Mouse (Mus musculus) right cerebral cortex, postnatal 10 days (tissue): ENCODE data around the gene Rbm6.

Experiments
- DNase-seq, 2 experiments: peaks; one replicate each; pipeline ENCODE4 v3.0.0; 2021; ENCODE audit warnings: low spot score in 2 of 2

The Rbm6 gene

DNA sequence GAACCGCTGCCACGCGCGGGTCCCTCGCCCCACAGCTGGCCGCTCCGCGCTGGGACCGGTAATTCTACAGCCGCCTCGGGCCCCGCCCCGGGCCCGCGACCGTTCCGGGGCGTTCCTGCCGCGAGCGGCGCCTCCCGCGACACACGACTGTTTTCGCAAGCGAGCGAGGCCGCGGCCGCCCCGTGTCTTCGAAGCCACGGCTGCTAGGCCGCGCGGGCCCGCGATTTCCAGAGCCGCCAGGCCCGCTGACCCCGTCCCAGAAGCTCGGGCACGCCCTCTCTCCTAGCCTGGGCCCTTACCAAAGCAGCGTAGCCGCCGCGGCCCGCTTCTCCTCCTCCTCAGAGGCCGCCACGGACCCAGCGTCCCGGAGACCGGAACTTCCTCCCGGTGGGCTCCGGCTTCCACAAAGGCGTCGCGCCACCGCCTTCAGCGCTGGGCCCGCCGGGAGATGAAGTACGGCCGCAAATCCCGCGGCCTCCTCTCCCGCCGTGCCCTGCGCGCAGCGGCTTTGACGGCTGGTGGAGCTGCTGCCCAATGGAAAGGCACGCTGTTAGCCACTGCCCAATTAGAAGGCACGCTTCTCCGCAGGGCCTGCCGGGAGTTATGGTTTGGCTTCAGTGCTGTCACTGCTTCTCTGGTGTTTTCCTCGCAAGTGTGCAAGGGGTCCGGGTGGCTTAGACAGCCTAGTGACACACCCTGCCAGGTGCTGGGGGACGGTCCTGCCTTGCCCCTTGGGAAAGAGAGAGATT lies 513 bp downstream of the Rbm6 start:
- DNase-seq = peak; percentile 97 to 98

DNA sequence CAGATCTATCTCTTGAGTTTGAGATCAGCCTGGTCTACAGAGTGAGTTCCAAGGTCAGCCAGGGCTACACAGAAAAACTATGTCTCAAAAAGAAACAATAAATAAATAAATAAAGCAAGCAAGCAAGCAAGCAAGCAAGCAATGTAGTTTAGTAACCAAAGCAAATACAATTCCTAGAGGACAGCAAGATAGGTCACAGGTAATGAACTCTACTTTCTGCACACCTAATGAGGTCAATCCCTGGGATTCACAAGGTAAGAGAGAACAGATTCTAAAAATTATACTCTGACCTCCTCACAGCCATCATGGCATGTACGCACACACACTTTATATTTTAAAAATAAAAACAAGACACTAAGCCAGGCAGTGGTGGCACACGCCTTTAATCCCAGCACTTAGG lies 7.0 kb downstream of the Rbm6 start:
- DNase-seq = no peak

DNA sequence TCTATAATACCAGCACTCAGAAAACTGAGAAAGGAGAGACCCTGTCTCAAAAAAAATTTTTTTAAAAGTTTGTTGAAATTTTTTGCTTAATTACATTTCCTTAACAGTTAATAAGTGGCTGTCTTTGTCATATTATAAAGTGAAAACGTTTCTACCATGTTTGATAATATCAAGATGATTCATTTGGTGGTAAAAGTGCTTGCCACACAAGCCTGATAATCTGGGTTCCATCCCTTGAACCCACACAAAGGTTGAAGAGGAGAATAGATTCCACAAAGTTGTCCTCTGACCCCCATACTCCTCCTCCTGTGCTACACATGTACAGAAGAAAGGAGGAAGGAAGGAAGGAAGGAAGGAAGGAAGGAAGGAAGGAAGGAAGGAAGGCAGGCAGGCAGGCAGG lies 8.5 kb downstream of the Rbm6 start:
- no peak for DNase-seq

DNA sequence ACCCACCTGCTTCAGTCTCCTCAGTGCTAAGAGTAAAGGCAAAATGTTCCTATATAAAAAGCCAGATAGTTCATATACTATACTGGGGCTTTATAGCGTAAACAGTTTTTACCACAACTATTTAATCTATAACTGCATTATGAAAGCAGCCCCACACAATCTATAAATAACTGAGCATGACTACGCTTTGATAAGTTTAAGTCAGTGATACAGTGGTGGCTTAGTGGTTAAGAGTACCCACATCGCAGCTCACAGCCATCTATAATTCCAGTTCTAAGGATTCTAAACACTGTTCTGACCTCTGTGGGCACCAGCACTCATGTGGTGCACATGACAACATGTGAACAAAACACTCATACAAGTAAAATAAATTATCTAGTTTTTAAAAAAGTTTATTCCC lies 14.7 kb downstream of the Rbm6 start:
- DNase-seq = no peak

DNA sequence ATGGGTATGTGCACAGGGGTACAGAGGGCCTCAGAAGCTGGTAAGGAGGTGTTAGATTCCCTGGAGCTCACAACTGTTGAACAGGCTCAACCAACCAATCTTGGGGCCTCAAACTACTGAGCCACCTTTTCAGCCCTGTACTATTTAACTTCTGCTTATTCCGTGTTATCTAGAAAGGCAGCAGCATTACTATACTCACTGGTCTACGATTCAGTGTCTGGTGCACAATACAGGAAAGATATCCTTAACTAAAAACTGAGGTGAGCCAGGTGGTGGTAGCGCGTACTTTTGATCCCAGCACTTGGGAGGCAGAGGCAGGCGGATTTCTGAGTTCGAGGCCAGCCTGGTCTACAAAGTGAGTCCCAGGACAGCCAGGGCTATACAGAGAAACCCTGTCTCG lies 24.1 kb downstream of the Rbm6 start:
- DNase-seq = no peak

DNA sequence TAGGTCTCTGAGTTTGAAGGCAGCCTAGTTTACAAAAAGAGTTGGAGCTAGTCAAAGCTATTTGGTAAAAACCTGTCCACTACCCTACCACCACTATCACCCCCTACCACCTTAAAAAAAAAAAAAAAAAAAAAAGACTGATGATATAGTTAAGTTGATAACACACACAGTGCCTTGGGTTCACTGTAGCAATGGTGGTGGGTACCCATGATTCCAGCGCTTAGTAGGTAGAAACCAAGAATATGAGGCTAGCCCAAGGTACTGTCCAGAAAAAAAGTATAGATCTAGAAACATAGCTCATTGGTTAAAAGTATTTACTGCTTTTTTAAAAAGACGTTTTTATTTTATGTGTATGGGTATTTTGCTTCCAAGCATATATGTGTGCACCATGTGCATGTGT lies 30.3 kb downstream of the Rbm6 start:
- DNase-seq = no peak

DNA sequence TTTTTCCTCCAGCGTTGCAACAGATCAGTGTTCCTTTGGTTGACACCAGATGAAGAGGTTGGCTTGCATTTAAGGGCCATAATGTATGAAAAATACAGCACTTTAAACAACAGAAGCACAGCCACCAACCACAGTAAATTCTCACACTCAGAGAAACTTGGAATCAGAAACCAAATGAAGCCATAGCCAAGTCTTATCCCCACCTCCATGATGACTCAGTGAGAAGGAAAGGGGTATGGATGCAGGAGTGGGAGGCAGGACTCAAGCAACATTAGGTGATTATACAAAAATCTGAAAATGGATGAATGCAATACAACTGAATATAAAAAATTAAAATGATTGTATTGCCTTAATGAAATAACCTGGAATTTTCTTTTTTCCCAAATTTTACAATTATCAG lies 34.2 kb downstream of the Rbm6 start:
- no peak for DNase-seq

DNA sequence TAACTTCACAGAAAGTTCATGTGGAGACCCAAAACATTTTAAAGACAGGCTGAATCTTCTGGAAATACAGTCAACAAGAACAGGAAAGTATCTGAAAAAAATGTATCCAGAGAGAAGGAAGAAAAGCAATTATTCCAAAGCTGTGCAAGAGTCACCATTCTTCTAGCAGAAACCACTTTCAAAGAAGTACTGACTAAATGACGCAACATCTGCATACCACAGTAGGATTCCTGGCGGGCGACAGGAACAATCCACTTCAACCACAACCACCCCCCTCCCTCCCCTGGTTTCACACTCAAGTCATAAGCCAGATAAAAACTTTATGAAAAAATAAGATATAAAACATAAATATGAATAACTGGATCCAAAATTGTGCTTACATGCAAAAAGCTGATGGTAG lies 39.2 kb downstream of the Rbm6 start:
- no peak for DNase-seq

DNA sequence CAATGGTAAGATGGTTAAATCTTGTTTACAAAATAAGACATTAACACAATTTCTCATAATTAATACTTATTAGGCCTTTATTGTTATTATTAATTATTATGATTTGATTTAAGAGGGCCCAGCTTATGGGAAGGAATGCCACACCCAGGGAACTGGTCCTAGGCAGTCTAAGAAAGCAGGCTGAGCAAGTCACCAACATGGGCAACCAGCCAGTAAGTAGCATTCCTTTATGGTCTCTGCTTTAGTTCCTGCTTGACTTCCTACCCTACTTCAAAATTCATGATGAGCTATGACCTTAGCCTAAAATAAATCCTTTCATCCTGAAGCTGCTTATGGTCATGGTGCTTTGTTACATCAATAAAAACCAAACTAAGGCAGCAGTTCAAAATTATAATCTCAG lies 41.3 kb downstream of the Rbm6 start:
- DNase-seq = no peak

DNA sequence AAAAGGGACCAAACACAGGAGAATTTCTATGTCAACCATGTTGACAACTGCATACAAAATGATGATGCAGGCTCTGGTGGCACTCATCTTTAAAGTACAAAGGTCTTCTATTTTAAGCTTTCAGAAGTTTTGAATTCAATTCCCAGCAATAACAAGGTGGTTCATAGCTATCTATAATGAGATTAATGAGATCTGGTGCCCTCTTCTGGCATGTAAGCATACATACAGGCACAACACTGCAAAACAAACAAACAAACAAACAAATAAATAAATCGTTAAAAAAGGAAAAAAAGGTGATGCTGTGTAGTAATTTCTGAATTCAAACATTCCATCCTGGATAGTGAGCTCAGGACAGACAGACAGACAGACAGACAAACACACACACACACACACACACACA lies 60.9 kb downstream of the Rbm6 start:
- no peak for DNase-seq

DNA sequence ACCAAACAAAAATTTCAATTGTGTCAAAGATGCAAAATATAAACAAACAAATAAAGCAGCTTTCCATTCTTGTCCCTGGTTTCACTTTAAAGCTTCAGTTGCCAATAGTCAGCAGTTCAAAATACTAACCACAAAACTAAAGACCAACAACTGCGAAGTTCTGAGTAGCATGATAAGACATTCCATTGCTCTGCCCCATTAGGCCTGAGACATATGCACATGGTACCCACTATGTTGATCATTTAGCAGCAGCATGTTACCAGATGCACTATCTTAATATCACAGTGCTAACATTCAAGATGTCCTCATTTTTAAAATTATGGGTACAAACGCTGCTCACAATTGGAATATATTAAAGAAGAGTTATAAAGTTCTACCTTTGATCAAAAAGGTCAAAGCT lies 62.1 kb downstream of the Rbm6 start:
- no peak for DNase-seq

DNA sequence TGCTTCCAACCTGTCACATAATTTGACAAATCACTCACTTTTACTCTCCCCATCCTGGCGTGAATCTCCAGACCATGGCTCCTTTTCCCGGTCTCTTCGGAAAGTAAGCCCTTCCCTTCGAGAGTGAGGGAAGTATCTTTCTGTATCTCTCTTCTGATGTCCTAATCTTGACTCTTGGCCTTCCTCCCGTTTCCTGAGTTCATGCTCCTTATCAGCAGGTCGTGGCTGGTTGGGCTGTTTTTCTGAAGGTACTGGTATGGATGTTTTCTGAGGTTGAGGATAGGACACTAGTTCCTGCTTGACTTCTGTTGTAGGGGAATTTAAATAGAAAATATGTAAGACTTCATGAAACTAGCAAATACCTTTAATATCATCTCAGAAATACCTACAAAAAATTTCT lies 81.3 kb downstream of the Rbm6 start:
- no peak for DNase-seq

DNA sequence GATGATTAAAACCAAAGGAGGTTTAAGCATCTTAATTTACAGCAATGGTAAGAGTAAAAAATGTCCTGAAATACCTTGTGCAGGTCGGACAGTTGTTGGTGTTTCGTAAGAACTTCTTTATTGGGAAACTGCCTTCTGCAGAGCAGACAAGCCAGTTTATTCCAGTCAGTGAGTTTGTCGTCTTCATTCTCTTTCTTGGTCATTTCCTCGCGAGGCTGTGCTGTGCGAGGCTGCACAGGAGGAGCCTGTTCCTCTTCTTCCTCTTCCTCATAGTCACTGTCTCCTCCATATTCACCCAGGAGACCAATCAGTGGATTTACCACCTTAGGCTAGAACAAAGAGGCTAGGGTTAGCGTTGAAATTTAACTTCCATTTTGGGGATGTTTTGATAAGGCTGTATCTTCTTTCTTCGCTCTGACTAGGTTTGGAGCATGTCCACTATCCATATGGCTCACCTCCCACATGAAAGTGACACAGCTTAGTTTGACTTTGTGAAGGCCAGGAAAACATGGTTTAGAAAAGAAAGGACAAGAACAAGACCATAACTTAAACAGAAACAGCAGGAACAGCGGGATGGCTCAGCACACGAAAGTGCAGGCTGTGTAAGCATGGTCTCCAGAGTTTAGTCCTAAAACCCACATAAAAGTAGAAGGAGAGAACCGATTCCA lies 90.4 kb downstream of the Rbm6 start:
- DNase-seq = no peak

DNA sequence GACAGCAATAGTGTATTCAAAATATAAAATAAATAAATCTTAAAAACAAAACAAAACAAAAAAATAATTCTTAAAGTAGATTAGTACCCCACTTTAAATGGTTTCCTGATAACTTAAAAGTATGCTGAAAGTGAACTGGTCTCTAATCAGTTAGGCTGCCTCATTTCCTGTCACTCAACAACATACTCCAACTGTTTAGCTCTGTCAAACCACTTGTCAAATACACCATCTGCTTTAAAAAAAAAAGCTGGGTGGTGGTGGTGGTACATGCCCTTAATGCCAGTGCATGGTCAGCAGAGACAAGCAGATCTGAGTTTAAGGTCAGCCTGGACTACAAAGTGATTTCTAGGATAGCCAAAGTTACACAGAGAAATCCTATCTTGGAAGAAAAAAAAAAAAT lies 96.2 kb downstream of the Rbm6 start:
- no peak for DNase-seq

DNA sequence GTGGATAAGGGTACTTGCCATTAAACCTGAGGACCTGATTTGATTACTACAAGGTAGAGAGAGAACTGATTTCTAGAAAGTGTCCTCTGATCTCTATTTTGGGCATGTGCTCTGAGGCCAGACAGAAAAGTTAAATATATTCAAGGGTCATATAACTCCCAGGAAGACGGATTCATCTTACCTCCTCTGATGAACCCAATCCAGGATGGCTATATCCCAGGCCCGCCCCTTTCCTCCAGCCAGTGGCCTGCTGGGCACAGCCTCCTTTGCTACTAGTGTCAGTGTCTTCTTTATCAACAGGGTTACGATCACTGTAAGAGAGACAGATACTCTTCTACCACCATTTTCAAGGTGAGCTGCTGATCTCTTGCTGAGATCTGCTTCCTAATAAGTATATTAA lies 98.6 kb downstream of the Rbm6 start:
- no peak for DNase-seq

DNA sequence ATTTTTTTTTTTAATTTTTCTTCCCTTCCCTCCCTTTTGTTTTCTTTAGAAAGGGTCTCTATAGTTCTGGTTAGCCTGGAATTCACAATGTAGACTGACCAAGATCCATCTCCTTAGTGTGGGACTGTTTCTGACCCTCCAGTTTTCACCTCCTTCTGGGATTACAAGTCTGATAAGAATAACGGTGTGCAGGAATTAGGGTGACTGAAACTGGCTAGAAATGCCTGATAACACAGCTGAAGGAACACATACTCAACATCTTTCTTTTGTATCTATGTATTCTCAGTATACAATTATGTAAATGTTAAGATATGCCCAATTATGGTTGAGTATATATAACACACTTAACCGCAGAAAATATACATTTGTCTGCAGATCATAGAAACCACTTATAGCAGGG lies 101.3 kb downstream of the Rbm6 start:
- DNase-seq = no peak

DNA sequence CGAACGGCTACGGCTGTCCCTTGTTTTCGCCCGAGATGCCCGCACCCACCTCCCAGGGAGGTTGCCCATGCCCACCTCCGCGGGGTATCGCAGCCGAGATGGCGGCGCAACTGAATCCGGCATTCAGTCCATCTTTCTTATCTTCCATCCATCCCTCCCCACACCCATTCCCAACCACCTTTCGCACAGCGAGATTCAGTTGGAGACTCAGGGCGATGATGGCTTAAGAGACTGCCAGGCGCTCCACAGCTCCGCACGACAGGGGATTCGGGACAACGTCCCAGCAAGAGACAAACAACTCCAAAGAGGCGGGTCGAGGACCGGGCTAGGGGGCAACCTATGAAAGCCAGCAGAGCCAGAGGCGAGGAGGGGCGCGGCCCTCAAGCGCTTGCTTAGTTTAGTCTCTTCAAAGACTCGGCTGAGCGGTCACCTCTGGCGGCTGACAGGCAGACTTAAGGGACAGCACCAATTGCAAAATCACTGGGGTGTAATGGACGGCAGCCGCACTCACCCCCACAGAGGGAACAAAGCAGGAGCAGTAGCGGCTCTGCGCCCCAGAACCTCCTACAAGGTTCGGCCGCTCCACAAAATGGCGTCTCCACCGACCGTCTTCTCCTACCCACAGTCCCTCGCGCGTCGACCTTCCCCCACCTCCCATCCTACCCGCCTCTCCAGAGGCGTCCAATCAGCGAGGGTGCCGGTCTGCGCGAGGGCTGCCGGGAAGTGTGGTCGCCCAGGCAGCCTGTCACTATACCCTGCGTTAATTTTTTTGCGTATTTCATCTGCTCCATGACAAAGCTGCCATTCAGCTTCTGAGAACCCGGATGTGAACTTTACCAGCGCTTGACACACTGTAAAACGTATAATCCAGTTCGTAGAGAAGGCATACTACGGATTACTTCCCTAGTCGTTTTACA lies 102.4 kb downstream of the Rbm6 start, which contains the start of gene Rbm5:
Gene Rbm5, minus strand, starts transcription at position 623 of the 917 bp plus-strand sequence.
- DNase-seq = peak; percentile 97

DNA sequence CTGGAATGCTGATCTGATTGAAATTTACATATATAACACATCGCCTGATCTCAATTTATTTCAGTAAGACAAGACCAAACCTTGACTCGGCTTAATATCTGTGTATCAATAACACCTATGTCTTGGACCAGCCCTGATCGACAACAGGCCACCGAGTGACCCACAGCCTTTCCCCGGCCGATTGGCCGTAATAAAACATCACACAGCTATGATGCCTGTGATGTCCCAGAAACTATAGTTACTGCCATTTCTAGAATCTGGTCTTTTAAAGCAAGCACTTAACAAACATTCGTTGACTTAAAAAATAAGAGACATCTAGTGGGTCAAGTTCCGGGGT lies 103.0 kb downstream of the Rbm6 start:
- no peak for DNase-seq

DNA sequence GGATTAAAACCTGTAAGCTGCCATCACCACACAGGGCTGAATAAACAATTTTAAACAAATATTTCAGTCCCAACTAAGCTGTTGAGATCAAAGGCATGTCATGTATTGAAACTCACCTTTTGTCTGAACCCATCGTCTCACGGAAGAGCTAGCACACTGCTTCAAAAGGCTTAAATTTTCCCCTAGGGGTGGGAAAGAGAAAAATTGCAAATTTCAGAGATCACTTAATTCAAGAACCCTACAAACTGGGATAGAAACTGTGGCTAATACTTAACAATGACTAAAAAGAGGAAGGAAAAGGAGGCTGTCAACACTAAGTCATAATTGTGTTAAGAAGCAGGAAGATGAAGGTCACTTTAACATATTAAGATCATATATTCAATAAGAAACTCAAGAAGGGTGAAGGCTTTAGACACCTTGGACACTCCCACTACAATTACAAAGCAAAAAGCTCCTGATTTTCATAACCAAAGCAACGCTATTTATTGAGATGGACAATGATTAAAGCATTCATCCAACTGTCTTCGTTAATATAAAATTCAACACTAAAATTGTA lies 103.5 kb downstream of the Rbm6 start:
- no peak for DNase-seq

DNA sequence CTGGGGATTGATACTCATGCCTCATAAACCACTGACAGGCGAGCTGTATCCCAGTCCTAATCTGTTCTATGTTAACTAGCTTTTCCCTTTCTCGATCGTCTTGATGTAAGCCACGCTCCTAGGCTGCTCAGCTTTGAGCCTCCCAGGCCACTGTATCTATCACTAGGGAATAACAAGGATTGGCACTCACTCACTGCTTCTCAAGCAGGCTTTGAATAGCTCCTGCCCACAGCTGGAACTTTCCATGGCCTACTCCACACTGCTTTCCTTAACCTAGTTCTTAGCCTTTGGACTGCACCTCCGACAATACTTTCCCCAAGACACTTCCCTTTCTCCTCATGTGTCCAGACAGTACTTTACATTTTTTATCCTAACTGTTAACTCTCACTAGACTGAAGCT lies 104.2 kb downstream of the Rbm6 start:
- DNase-seq = no peak

DNA sequence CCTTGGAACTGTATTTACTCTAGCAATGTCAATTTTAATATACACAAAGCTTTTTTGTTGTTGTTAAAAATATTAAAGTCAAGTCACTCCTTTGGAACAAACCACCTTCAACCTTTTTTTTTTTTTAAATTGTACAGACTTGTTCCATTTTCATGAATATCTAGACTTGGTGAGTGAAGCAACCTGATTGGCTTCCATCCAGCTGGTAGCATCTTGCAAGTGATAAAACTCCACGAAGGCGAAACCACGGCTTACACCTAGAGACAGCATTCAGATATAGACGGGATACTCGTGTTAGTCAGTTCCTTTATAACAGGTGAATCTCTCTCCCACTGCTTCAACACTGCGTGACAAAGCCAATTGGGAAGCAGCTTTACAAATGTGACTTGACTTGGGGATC lies 113.4 kb downstream of the Rbm6 start:
- no peak for DNase-seq

DNA sequence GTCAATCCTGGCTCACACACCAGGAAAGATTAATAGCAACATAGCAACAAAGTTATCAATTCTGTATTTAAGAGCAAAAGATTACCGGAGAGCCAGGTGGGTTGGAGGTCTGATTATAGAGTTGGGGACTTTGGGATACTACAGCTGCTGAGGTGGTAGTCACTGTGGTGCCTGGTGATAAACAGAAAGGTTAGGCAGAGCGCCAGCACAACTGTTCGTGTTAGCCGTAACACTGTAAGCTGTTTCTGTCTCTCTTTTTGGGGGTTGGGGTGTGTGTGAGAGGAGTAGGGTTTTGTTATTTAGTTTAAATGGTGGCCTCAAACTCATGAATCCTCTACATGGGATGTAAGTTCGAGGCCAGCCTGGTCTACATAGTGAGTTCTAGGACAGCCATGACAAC lies 122.7 kb downstream of the Rbm6 start:
- DNase-seq = no peak
